Mouse (Mus musculus): ENCODE measurements around the gene Tmem145. TPM values are rescaled to one million over a fixed set of nuclear protein-coding genes. Genes with fewer than 3 reads are reported as not detected.

The Tmem145 gene
- polyA plus RNA-seq, 2 experiments from 2014 or later, result not detected

DNA sequence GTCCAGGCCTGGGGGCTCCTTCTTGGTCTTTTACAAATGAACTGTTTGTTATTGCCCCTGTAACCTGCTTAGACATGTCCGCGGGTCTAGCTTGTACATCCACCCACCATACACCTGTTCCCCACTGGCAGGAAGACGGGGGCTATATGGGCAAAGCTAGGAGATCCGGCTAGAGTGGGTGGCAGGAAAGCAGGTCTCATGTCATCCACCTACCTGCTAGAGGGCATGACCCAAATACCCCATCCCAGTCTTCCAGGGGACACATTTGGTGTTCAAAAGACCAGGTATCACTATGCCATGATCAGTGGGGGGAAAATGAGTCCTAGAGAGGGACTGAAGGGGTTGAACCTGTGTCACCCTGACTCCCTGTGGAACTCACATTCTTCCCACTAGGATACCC is 28.5 kb upstream of the Tmem145 start:
- no peak for ATAC-seq

DNA sequence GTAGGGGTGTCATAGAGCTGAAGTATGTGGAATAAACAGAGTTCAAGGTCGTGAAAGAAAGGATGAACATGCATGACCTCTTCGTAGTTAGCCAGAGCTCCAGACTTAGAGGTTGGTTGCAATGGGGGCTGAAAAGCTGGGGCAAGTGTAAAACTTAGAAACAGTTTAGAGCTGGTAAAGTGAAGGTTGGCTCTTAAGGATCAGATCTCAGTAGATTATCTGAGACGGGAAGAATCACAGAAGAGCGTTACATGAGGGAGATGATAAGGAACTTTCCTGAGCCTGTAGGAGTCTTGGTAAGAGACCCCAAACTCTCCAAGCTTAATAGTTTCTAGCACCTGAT is 27.9 kb upstream of the Tmem145 start:
- no peak for ATAC-seq

DNA sequence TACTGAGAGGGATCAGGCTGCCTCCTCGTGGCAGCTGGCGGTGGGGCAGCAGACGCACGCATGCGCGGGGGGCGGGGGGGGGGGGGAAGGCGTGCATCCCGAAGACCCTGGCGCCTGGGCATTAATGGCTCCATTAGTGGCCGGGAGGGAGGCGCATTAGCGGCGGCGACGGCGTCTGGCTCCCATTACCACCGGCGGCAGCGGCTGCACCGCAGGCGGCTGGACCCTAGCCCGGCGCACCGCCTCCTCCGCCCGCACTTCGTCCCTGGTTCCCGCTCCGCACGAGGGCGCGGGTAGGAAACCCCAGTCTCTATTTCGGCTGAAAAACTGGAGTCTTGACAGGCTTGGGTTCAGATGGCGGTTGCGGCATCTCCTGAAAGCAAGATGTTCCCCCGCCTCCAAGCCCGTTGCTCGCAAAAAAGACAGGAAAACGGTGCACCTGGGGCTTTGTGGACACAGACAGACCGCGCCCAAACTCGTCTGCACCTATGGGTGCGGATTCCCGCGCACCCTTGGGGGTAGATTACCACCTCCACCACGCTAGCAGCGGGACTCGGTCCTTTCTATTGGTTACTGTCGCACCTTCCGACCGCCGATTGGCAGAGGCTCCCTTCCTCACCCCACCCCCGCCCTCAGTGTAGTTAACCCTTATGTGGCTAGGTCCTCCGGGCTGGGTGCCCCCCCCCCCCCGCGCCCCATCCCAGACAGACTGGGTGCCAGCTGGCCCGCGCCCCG is 27.4 kb upstream of the Tmem145 start:
- ATAC-seq, result peak; percentile 74

DNA sequence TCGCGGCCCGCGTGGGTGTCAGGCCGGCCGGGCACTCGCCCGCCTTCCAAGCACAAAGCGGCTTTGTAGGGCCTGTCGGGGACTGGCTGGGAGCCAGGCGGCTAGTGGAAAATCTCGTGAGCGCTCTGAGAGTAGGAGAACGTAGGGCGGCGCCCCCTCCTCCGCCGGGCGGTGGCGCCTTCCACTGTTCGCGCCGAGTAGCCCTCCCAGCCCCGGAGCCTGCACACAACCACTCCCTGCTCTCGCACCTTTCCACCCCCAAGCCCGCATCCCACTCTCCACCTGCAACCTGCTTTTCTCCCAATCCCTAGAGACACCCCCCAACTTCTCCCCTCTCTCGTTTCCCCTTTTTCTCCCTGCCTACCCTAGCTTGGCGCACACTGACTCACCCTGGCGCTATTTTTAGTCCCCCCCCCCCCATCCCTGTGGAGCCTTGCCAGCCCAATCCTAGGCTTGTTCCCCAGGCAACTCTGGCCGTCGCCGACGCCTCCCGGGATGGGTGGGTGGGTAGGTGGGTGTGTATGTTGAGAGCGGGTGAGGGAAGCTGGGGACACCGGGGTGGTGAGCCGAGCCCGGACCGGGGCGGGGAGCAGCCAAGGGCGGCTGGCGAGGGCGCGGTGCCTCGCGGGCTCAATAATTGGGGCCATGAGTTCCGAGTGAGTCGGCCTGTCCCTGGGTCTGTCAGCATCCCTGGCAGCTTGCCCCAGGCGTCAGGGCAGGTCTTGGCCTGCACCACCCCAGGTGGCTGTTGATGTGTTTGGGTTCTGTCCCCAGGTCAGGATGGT is 26.6 kb upstream of the Tmem145 start:
- peak; percentile 14 for ATAC-seq

DNA sequence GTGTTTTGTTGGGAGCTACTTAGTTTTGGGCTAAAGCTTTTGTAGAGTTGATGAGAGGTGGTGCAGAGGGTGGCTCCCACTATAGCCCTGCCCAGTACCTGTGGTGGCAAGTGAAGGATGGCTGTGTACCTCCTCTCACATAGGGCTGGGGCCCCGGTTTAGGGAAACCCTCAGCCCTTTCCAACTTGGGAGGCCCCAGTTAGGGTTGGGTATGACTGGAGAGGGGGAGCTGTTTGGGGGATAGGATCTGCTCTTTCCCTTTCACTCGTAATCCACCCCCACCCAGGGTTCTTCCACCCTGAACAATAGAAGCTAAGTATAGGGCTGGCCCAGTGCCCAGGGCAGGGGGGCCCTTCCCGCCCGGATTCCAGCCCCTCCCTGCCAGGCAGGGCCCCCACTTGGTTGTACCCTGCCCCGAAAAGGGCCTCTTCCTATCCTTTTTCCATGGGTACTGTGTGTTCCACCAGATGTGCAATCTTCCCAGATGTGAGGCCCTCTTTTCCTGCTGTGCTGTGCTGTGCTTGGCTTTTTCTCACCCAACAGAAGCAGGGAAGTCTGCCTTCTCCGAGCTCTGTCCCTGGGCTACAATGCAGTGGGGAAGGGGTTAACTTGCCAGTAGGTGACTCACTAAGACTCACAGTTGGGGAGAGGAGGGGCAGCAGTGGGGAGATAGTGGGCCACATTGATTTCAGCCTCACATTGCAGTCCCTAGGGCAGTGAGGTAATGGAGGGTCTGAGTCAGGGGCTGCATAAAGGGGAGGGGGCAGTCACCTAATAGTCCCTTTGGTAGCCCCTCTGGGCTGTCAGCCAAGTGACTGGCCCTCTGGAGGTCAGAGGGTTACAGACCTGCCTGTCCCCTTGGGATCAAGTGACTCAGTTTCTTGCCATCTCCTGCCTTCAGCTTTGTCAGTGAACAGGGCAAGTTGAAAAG is 25.8 kb upstream of the Tmem145 start:
- no peak for ATAC-seq

DNA sequence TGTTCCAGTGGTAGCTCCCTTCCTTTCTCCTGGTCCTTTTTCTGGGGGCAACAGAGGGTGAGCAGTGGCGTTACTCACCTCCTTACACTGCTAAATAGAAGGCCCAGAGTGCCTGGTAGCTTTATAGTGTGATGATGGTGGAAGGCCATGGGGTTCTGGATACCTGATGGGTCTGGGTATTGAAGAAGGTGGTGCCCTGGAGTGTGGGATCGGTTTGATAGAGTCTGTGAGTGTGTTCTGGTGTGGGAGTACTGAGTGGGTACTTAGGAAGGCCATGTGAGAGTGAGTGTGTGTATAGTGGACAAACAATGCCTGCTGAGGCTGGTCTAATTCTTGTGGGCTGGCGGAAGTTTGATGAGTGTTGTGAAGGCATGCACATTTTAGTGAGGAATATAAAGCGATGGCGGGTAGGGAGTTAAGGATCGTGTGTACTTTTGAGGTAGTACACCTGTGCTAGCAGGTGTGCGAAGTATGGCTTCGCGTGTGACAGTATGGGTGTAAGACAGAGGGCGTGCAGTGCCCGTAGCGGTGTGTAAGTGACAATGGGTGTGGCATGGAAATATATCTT is 24.7 kb upstream of the Tmem145 start:
- ATAC-seq, result peak; percentile 9

DNA sequence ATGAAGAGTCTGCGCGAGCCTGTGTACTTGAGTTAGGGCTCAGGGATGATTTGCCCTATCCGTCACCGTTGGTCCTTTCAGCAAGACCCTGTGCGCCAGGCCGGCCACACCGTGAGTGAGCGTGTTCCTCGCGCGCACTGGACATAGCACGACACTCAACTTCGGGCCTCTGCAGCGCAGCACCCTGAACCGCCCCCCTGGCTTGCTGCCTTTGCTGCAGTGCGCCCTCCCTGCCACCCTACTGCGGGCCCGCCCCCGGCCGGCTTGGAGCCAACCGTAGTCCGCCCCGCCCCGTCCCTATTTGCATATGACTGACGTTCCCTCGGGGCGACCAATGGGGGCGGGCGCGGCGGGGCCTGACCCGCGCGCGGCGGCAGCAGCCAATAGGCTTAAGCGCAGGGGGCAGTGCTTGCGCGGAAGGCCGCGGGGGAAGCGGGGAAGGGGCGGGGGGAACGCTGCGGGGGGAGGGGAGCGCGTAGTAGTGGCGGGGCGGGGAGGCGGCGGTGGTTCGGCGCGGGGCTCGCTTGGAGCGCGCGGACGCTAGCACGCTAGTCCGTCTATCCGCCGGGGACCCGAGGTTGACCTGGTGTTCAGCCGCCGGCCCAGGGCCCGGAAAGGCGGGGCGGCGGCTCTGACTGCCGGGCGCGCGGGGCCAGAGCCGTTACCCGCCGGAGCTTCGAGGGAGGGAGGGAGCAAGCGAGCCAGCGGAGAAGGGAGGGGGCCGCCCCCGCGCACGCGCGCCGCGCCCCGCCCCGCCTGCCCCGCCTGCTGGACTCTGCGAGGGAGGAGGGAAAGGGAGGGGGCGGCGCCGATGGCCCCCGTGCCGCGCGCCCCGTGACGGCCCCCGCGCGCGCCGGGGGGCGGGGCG is 23.9 kb upstream of the Tmem145 start:
- peak; percentile 75 for ATAC-seq

DNA sequence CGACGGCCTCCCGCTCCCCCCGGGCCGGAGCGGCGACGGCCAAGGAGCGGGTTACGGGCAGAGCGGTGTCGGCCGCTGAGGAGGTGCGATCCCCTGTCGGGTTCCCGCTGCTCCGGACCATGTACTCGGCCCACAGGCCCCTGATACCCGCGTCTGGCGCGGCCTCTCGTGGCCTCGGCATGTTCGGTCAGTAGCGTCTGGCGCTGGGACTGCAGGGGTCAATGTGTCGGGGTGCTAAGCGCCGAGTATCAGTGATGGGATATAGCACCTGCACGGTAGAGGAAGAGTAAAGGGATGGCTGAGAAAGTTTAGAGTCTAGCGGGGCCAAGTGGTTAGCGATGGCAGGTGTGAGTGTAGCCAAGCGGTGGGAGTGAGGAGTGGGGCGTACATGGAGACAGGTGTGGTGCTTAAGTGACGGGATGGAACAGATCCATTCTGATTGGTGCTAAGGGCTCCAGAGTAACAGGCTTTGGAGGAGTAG is 23.1 kb upstream of the Tmem145 start:
- no peak for ATAC-seq

DNA sequence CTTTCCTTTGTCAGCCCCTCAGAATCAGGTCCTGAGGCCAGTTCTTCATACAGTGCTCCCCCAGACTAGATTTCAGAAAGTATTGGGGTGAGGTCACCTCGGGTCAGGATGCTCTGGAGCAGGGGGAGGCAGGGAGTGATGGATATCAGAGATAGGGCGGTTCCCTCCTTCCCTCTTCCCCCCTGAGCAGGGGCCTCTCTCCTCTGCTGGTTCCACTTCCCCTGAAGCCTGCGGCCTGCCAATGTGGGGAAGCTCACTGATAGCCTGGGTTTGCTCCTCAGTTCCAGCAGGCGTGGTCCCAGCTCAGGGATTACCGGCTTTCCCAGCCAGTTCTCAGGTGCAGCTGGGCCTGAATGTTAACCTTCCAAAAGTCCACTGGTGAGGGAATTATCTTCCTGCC is 22.3 kb upstream of the Tmem145 start:
- ATAC-seq, result no peak

DNA sequence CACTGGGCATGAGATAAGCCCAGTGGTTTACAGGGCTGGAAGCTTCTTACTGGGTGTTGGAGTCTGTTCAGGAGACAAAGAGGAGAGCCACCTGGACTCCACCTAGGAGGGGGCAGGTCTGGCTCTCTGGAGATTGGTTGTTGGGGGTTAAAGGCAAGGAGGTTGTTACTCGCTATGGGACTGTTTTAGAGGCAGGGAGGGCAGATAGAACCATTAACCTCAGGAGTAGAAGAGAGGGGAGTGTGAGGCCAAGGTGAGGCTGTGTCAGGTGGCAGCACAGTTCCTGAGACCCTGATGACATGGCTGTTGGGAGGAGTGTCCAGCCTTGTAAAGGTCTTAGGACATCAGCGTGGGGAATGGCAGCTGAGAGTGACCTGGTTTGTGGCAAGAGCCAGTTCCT is 21.7 kb upstream of the Tmem145 start:
- no peak for ATAC-seq

DNA sequence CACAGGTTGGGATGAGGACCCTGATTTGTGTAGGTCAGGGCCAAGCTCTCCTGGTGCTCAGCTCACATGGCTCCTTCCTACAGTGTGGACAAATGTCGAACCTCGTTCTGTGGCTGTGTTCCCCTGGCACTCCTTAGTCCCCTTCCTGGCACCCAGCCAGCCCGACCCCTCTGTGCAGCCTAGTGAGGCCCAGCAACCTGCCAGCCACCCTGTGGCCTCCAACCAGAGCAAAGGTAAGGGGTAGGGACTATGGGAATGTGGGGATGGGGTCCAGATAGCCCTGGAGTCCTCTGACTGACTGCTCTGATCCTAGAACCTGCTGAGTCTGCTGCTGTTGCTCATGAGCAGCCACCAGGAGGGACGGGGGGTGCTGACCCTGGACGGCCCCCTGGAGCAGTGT is 21.1 kb upstream of the Tmem145 start:
- ATAC-seq, result no peak

DNA sequence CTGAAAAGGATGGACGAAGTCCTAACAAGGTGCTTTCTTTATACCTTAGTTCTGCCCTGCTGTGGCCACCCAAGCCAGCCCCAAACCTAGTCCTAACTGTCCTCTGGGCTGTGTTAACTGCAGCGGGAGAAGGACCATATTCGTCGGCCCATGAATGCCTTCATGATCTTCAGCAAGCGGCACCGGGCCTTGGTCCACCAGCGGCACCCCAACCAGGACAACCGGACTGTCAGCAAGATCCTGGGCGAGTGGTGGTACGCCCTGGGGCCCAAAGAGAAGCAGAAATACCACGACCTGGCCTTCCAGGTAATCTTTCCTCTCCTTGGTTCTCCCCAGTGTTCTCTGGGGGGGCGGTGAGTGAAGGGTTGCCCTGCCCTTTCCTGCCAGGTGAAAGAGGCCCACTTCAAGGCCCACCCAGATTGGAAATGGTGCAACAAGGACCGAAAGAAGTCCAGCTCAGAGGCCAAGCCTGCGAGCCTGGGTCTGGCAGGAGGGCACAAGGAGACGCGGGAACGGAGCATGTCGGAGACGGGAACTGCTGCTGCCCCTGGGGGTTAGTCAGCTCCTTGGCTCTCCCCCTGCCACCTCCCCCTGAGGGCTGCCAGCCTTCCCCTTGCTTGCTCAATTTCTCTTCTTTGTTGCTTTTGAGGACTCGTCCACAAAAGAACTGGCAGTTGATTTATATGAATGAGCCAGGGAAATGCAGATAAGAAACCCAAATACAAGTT is 20.2 kb upstream of the Tmem145 start:
- no peak for ATAC-seq

DNA sequence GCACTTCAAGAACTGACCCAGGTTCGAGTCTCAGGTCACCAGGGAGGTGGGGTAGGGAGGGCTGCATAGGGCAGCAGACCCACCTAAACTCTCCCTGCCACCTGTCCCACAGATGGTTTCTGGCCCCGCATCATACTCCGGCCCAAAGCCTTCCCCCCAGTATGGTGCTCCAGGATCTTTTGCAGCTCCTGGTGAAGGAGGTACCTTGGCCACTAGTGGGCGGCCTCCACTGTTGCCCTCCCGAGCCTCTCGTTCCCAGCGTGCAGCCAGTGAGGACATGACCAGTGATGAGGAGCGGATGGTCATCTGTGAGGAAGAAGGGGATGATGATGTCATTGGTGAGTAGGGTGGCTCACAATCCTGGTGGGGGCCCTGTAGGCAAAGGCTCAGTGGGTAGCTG is 18.9 kb upstream of the Tmem145 start:
- ATAC-seq, result no peak

DNA sequence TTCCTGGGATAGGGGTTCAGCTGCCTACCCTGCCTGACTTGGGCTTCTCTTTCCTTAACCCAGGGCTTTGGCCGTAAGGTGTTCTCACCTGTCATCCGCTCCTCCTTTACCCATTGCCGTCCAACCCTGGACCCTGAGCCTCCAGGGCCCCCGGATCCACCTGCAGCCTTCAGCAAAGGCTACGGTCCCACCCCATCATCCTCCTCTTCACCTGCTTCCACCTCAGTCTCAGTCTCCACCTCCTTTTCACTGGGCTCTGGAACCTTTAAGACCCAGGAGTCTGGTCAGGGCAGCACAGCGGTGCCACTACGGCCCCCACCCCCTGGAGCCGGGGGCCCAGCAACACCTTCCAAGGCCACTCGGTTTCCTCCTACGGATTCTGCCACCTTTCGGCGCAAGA is 17.9 kb upstream of the Tmem145 start:
- no peak for ATAC-seq

DNA sequence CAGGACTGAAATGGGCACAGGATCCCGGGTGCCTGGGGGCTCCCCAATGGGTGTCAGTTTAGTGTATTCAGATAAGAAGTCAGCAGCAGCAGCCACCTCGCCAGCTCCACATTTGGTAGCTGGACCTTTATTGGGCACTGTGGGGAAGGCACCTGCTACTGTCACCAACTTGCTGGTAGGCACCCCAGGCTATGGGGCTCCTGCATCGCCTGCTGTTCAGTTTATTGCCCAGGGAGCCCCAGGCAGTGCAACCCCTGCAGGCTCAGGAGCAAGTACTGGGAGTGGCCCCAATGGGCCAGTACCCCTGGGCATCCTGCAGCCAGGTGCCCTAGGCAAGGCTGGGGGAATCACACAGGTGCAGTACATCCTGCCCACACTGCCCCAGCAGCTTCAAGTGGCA is 17.2 kb upstream of the Tmem145 start:
- ATAC-seq, result no peak

DNA sequence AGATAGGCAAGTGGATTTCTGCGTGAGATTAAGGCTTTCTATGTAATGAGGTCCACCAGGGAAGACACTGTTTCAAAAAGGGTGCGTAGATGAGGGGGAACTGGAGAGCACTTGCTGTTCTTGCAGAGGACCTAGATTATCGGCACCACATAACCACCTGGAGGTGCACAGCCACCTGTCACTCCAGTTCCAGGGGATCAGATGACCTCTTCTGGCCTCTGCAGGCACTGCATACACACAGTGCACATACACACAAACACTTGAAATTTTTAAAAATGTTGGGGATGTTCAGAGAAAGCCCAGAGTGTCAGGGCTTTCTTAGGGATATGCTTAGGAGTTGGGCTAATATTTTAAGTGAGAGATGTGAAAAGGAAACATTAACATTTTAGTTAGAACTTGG is 16.0 kb upstream of the Tmem145 start:
- no peak for ATAC-seq

DNA sequence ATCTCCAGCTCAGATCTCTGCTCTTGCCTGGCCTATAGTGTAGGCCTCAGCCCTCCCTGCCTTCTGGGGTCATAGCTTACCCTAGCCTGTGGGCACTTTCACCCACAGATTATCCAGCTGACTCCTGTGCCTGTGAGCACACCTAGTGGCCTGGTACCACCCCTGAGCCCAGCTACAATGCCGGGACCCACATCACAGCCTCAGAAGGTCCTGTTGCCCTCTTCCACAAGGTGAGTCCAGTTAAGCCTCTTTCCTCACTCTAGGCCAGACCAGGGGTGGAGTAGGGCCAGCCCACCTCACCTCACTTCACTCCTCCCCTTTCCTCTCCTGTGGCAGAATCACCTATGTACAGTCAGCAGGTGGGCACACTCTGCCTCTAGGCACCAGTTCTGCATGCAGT is 15.4 kb upstream of the Tmem145 start:
- no peak for ATAC-seq

DNA sequence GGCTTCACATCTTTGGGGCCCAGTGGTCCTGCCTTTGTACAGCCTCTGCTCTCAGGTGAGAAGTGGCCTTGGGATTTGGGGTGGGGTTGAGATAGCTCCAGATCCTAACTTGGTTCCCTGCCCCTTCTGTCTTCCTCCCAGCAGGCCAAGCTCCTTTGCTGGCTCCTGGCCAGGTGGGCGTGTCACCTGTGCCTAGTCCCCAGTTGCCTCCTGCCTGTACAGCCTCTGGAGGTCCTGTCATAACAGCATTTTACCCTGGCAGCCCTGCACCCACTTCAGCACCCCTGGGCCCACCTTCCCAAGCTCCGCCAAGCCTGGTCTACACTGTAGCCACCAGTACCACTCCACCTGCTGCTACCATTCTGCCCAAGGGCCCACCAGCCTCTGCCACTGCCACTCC is 15.0 kb upstream of the Tmem145 start:
- ATAC-seq, result no peak

DNA sequence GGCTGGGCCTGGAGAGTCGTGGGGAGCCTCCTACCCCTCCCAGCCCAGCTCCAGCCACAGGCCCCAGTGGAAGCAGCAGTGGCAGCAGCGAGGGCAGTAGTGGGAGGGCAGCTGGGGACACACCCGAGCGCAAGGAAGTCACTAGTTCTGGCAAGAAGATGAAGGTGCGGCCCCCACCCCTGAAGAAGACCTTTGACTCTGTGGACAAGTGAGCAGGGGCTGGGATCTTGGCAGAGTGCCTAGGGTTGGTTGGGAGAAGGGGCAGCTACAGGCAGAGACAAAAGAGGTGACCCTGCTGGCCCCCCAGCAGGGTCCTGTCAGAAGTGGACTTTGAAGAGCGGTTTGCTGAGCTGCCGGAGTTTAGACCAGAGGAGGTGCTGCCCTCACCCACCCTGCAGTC is 13.8 kb upstream of the Tmem145 start:
- ATAC-seq, result no peak

DNA sequence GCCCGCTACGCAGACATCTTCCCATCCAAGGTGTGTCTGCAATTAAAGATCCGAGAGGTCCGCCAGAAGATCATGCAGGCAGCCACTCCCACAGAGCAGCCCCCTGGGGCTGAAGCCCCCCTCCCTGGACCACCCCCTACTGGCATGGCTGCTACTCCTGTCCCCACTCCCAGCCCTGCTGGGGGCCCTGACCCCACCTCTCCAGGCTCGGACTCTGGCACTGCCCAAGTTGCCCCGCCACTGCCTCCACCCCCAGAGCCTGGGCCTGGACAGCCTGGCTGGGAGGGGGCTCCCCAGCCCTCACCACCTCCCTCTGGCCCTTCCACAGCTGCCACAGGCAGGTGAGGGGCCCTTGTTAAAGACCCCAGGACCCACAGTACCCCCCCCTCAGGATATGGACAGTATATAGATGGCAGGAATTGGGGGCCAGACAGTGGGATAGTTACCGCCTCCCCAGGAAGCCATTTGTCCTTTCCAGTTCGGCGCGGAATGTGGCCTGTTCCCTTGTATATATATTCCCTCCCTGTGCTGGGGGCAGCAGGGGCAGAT is 12.6 kb upstream of the Tmem145 start:
- ATAC-seq, result no peak

DNA sequence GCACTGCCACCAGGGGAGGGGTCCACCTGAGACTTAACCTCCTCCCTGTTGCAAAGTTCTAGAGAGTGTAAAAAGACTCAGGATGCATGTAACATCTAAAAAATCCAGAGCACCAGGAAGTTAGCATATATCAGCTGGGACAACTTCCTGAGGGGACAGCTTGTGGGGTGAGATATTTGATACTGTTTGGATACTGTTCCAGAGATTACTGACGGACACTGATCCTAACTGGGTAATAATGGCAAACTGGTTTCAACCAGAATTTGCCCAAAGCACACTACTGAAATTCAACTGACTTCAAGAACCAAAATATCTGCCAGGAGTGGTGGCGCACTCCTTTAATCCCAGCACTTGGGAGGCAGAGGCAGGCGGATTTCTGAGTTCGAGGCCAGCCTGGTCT is 11.4 kb upstream of the Tmem145 start:
- no peak for ATAC-seq
